Mouse (Mus musculus) embryonic fibroblast, embryonic 13.5 days (primary cell): ENCODE measurements at regions not wholly inside any gene's neighbourhood (a gene's known extent, or its start where the extent isn't known, plus 50 kb on each side); places are given as distances from the start of the nearest gene placed in this dataset.

Source experiments
- H3K27ac ChIP-seq: 2 replicates; pipeline ENCODE4 v1.5.1; 2012; ENCODE audit warnings: low read length, control low read depth, inconsistent platforms; ENCODE audit not compliant: insufficient read depth
- H3K4me1 ChIP-seq: 2 replicates; pipeline ENCODE4 v1.6.1; 2011; ENCODE audit warnings: low read length; ENCODE audit not compliant: control insufficient read depth, insufficient read depth
- H3K4me3 ChIP-seq: 2 replicates; pipeline ENCODE4 v1.5.1; 2011; ENCODE audit warnings: mild to moderate bottlenecking, control low read depth, low read length; ENCODE audit not compliant: insufficient read depth
- CTCF ChIP-seq: IDR thresholded peaks from 2 replicates; pipeline ENCODE4 v1.5.1; 2011; ENCODE audit warnings: mild to moderate bottlenecking, control low read depth, low read length, moderate library complexity, borderline replicate concordance; ENCODE audit not compliant: insufficient read depth
- POLR2A ChIP-seq: IDR thresholded peaks from 2 replicates; pipeline ENCODE4 v1.6.1; 2011; ENCODE audit warnings: low read depth, mild to moderate bottlenecking, control low read depth, low read length, moderate library complexity

DNA sequence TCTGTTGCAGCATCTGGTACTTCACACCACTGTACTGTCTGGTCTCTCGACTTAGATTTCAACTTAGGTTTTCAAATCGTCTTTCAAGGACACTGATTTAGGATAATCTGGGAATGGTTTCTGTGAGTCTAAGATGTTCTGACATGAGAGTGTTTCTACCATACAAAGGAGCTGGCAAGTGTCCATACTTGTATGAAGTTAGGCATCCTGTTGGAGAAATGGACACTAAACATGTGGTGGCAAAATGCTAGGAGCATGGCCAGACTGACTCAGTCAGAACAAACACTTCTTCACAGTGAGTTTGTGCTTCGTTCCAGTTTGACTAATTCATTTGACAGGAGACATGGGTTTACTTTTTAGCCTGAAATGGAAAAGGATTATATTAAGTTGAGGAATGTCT is 194.5 kb upstream of the Thbs1 start:
- TF ChIP-seq CTCF (no peak), POLR2A (no peak)
- Histone ChIP-seq H3K4me1 (peaks cover 5% of the 10 kb centered on the region), H3K4me3 (no peak overlapping the region), H3K27ac (peak overlapping the region; percentile 70)

- H3K4me3 ChIP-seq, result no peak overlapping the region
- no peak for TF ChIP-seq CTCF
- no peak for TF ChIP-seq POLR2A
- no peaks in the 10 kb centered on the region for H3K4me1 ChIP-seq
- no peak overlapping the region for H3K27ac ChIP-seq
These were observed 186.8 kb upstream of the Thbs1 start for GRCm38 (mm10) chr2:117924877-117925276.

DNA sequence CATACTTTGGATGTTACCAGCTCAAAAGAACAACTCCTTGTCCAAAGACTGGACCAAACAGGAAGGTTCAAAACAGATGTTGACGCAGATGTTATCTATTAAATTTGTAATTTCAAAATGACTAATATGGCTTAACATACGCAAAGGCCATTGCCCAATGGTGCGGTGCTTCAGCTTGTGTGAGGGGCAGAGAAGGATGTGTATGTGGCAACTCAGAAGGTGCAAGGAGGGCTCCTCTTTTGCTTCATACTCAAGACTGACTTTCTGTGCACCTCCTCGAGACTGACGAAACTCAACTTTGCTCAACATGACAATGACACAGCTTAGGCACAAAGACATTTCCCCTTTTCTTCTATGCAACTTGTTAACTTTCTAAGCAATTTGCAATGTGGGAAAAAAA is 186.3 kb upstream of the Thbs1 start:
- H3K4me3 ChIP-seq, result no peak overlapping the region
- TF ChIP-seq CTCF (no peak), POLR2A (no peak)
- no peaks in the 10 kb centered on the region for H3K4me1 ChIP-seq
- H3K27ac ChIP-seq, result no peak overlapping the region

GRCm38 (mm10) chr2:117928062-117928461 is 183.6 kb upstream of the Thbs1 start:
- Histone ChIP-seq H3K4me3 (no peak overlapping the region), H3K27ac (no peak overlapping the region), H3K4me1 (no peaks in the 10 kb centered on the region)
- TF ChIP-seq CTCF, result no peak

DNA sequence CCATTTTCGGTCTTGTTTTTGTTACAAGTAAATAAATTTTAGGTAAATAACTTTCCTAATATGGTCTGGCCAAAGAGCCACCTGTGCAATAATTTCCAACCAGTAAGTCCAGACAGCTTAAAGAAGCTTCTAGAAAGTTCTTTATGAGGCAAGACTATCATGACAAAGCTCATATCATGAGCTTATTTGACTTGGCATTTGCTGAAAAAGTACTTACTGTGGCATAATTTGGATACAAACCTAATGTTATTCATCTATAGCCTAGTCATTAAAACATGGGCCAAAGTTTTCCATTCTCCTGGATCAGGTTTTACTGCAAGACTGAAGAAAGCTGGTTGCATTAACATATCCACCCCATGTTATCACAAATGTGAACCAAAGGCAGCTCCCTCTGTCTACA is 182.1 kb upstream of the Thbs1 start:
- Histone ChIP-seq H3K4me3 (no peak overlapping the region), H3K4me1 (no peaks in the 10 kb centered on the region), H3K27ac (no peak overlapping the region)
- TF ChIP-seq POLR2A, result no peak

DNA sequence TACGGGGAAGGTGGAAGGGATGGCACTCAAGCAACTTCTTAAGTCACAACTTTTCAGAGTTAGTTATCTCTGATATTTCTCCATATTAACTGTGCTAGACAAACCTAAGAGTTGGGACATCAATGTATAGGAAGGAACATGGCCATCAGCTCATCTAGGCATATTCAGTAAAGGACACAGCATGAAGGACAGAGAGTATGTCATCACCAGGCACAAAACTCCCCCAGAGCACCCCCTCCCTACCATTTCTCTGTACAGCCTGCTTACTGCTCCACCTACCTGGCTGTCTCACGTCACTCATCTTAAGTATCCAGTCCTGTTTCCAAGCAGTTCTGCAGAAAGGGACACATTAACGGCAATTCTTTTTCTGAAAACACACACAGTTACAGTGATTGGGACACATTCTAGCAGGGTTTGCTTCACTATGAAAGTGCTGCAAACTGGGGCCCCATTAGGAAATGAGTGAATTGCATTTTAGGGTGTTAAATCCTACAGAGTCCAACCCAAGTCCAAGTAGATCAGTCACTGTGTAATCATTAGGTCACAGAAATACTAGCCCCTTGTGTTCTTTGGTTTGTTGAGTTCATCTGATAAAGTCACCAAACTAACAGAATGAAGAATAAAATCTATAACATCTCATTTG is 180.7 kb upstream of the Thbs1 start:
- TF ChIP-seq CTCF (no peak), POLR2A (no peak)

DNA sequence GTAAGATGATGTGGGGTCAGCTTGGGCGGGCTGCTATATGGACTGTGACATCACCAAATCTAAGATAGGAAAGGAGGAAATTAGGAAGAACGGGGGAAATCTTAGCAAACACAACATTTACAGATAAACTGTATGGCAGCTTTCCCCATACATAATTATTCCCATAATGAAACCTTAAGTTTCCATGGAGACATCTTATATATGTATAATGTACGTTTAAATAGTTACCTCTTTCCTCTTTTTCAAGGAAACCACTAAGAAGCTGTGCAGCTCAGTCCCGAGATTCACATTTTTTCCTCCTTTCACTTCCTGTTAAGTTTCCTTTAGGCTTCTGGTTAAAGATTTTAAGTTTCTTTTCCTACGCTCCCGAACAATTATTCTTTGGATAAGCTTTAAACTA is 175.1 kb upstream of the Thbs1 start:
- H3K4me1 ChIP-seq, result 0 out of 2 replicates have a peak, but pooled peaks cover 1% of the 10 kb centered on the region
- H3K4me3 ChIP-seq, result no peak overlapping the region
- no peak overlapping the region for H3K27ac ChIP-seq
- no peak for TF ChIP-seq POLR2A
- TF ChIP-seq CTCF, result no peak

More for the DNA sequence above, 180.7 kb upstream of the Thbs1 start:
- Histone ChIP-seq H3K4me1 (no peaks in the 10 kb centered on the region), H3K27ac (peak overlapping the region; percentile 49; the same call in 1 of the 2 replicates), H3K4me3 (no peak overlapping the region)

- Histone ChIP-seq H3K4me3 (no peak overlapping the region), H3K4me1 (0 out of 2 replicates have a peak, but pooled peaks cover 3% of the 10 kb centered on the region), H3K27ac (no peak overlapping the region)
- TF ChIP-seq CTCF (no peak), POLR2A (no peak)
These were observed 173.2 kb upstream of the Thbs1 start for GRCm38 (mm10) chr2:117938283-117939049.

DNA sequence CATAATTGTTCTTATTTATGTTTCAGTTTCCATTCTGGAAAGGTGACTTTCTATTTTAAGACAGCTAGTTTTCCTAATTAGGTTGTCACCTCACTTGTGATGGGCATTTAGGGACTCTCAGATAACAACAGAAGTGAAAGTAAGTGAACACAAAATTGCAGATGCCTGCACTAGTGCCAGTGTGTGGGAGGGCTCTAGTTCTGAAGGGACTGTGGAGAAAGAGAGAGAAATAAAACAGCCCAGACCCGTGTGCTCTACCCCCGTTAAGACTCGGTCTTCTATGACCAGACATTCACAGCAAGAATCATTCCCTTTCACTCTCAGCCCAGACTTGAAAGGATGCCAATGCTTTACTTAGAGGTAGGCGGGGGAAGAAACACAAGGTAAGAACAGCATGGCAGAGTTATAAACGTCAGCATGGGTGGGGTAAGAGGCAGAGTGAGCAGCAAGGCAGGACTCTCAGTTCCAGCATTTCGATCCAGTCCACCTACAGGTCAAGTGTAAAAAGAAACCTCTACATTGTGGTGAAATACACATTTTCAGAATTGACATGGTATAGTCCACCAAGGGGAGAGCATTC is 170.1 kb upstream of the Thbs1 start:
- no peak overlapping the region for H3K27ac ChIP-seq
- no peak for TF ChIP-seq POLR2A
- TF ChIP-seq CTCF, result no peak
- H3K4me3 ChIP-seq, result no peak overlapping the region
- peaks cover 5% of the 10 kb centered on the region; the same call in 1 of the 2 replicates for H3K4me1 ChIP-seq

DNA sequence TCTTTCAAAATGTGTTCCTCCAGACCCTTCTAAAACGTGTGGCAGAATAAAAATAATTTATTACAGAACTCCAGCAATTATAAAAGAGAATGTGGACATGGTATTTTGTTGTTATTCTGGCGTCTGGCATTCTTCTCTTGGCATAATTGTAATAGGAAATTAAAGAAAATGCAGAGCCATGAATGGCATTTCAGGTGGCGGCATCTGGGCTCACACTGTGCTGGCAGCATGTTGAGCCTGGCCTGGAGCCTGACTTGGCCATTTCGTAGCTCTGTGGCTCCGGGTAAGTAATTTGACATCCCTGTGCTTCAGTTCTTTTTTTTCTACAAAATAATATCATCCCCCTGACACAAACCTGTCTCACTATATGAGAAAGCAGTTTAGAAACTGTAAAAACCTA is 168.0 kb upstream of the Thbs1 start:
- no peak overlapping the region for H3K27ac ChIP-seq
- H3K4me1 ChIP-seq, result peaks cover 5% of the 10 kb centered on the region; the same call in 1 of the 2 replicates
- TF ChIP-seq POLR2A (no peak), CTCF (no peak)
- no peak overlapping the region for H3K4me3 ChIP-seq
